Mouse (Mus musculus): ENCODE results near the gene Mri1. TPM values are rescaled to one million over a fixed set of nuclear protein-coding genes. Genes with fewer than 3 reads are reported as not detected.
A peak's percentile ranks its signal among the peaks of the same experiment; 100 is the strongest.

The Mri1 gene
- polyA plus RNA-seq, 1 experiment from 2014 or later = 55.0 TPM

- no peak for ATAC-seq (ENCODE audit: insufficient read depth, low FRiP score)
- Histone ChIP-seq H3K4me2 (ENCODE audit: low read depth, low read length) (no peak overlapping the region), H3K27me3 (ENCODE audit: control insufficient read depth, insufficient read depth, low read length) (no peaks in the 10 kb centered on the region), H3K4me3 (replicated peaks; ENCODE audit: low read length) (no peak overlapping the region), H3K9me3 (replicated peaks; ENCODE audit: control insufficient read depth, low read length) (no peaks in the 10 kb centered on the region), H3K4me1 (ENCODE audit: control insufficient read depth, insufficient read depth, low read length) (no peaks in the 10 kb centered on the region), H3K27ac (ENCODE audit: low read length) (no peak overlapping the region), H3K36me3 (ENCODE audit: control insufficient read depth, insufficient read depth, low read length) (no peaks in the 10 kb centered on the region), H3K9ac (ENCODE audit: low read length) (no peak overlapping the region)
- WGBS = 60% methylated on average over 1 of the region's 1 CpGs
Observed at GRCm38 (mm10) chr8:84276447-84276846, 19.3 kb upstream of the Mri1 start.

GRCm38 (mm10) chr8:84273968-84274367, 16.8 kb upstream of the Mri1 start:
- H3K36me3 ChIP-seq (ENCODE audit: control insufficient read depth, insufficient read depth, low read length) = no peaks in the 10 kb centered on the region
- H3K9ac ChIP-seq (ENCODE audit: low read length) = no peak overlapping the region
- no peak overlapping the region for H3K4me3 ChIP-seq (replicated peaks; ENCODE audit: low read length)
- no peaks in the 10 kb centered on the region for H3K9me3 ChIP-seq (replicated peaks; ENCODE audit: control insufficient read depth, low read length)
- H3K27me3 ChIP-seq (ENCODE audit: control insufficient read depth, insufficient read depth, low read length) = no peaks in the 10 kb centered on the region
- WGBS = 78% methylated on average over 3 of the region's 3 CpGs
- H3K4me2 ChIP-seq (ENCODE audit: low read depth, low read length) = no peak overlapping the region
- no peak for ATAC-seq (ENCODE audit: insufficient read depth, low FRiP score)
- H3K4me1 ChIP-seq (ENCODE audit: control insufficient read depth, insufficient read depth, low read length) = 0 out of 2 replicates have a peak, but pooled peaks cover 6% of the 10 kb centered on the region
- no peak overlapping the region for H3K27ac ChIP-seq (ENCODE audit: low read length)

GRCm38 (mm10) chr8:84272302-84272701, 15.2 kb upstream of the Mri1 start:
- WGBS = 81% methylated on average over 4 of the region's 4 CpGs
- H3K36me3 ChIP-seq (ENCODE audit: control insufficient read depth, insufficient read depth, low read length) = no peaks in the 10 kb centered on the region
- H3K4me2 ChIP-seq (ENCODE audit: low read depth, low read length) = no peak overlapping the region
- no peak overlapping the region for H3K4me3 ChIP-seq (replicated peaks; ENCODE audit: low read length)
- no peak overlapping the region for H3K9ac ChIP-seq (ENCODE audit: low read length)
- H3K27me3 ChIP-seq (ENCODE audit: control insufficient read depth, insufficient read depth, low read length) = no peaks in the 10 kb centered on the region
- no peaks in the 10 kb centered on the region for H3K9me3 ChIP-seq (replicated peaks; ENCODE audit: control insufficient read depth, low read length)
- no peak overlapping the region for H3K27ac ChIP-seq (ENCODE audit: low read length)
- ATAC-seq (ENCODE audit: insufficient read depth, low FRiP score) = no peak
- 0 out of 2 replicates have a peak, but pooled peaks cover 6% of the 10 kb centered on the region for H3K4me1 ChIP-seq (ENCODE audit: control insufficient read depth, insufficient read depth, low read length)

GRCm38 (mm10) chr8:84269950-84270773, 13.0 kb upstream of the Mri1 start, which contains the start of gene Ccdc130:
Gene Ccdc130 (minus strand): TSS chr8:84270380.
- Histone ChIP-seq H3K27me3 (ENCODE audit: control insufficient read depth, insufficient read depth, low read length) (no peaks in the 10 kb centered on the region), H3K4me2 (ENCODE audit: low read depth, low read length) (peak within 1 kb of the TSS; percentile 77), H3K9ac (ENCODE audit: low read length) (peak within 1 kb of the TSS; percentile 70), H3K9me3 (replicated peaks; ENCODE audit: control insufficient read depth, low read length) (no peaks in the 10 kb centered on the region), H3K36me3 (ENCODE audit: control insufficient read depth, insufficient read depth, low read length) (peaks cover 4% of the 10 kb centered on the region; the same call in 1 of the 2 replicates), H3K4me3 (replicated peaks; ENCODE audit: low read length) (peak within 1 kb of the TSS; percentile 58), H3K27ac (ENCODE audit: low read length) (peak within 1 kb of the TSS; percentile 39; the same call in 1 of the 2 replicates), H3K4me1 (ENCODE audit: control insufficient read depth, insufficient read depth, low read length) (0 out of 2 replicates have a peak, but pooled peaks cover 6% of the 10 kb centered on the region)
- WGBS = 1% methylated on average over 44 of the region's 44 CpGs
- peak; percentile 100 for ATAC-seq (ENCODE audit: insufficient read depth, low FRiP score)

- Histone ChIP-seq H3K9me3 (replicated peaks; ENCODE audit: control insufficient read depth, low read length) (no peaks in the 10 kb centered on the region), H3K27me3 (ENCODE audit: control insufficient read depth, insufficient read depth, low read length) (no peaks in the 10 kb centered on the region), H3K27ac (ENCODE audit: low read length) (no peak overlapping the region), H3K9ac (ENCODE audit: low read length) (no peak overlapping the region), H3K36me3 (ENCODE audit: control insufficient read depth, insufficient read depth, low read length) (peaks cover 26% of the 10 kb centered on the region), H3K4me1 (ENCODE audit: control insufficient read depth, insufficient read depth, low read length) (peaks cover 13% of the 10 kb centered on the region), H3K4me3 (replicated peaks; ENCODE audit: low read length) (no peak overlapping the region), H3K4me2 (ENCODE audit: low read depth, low read length) (no peak overlapping the region)
- ATAC-seq (ENCODE audit: insufficient read depth, low FRiP score) = no peak
- WGBS = 92% methylated on average over 4 of the region's 4 CpGs
Observed at GRCm38 (mm10) chr8:84261098-84261497, 4.0 kb upstream of the Mri1 start.

- Histone ChIP-seq H3K4me2 (ENCODE audit: low read depth, low read length) (peak overlapping the region; percentile 87), H3K9me3 (replicated peaks; ENCODE audit: control insufficient read depth, low read length) (no peaks in the 10 kb centered on the region), H3K36me3 (ENCODE audit: control insufficient read depth, insufficient read depth, low read length) (peaks cover 21% of the 10 kb centered on the region; the same call in 1 of the 2 replicates), H3K27ac (ENCODE audit: low read length) (peak overlapping the region; percentile 92), H3K4me3 (replicated peaks; ENCODE audit: low read length) (peak overlapping the region; percentile 73), H3K27me3 (ENCODE audit: control insufficient read depth, insufficient read depth, low read length) (no peaks in the 10 kb centered on the region), H3K9ac (ENCODE audit: low read length) (peak overlapping the region; percentile 86), H3K4me1 (ENCODE audit: control insufficient read depth, insufficient read depth, low read length) (peaks cover 17% of the 10 kb centered on the region)
- 11% methylated on average over 6 of the region's 6 CpGs for WGBS
- ATAC-seq (ENCODE audit: insufficient read depth, low FRiP score) = peak; percentile 65; the same call in 1 of the 2 replicates
Observed at GRCm38 (mm10) chr8:84256458-84256821, 686 bp downstream of the Mri1 start.

GRCm38 (mm10) chr8:84255858-84256257, 1.3 kb downstream of the Mri1 start:
- peak overlapping the region; percentile 86; the same call in 1 of the 2 replicates for H3K9ac ChIP-seq (ENCODE audit: low read length)
- H3K4me2 ChIP-seq (ENCODE audit: low read depth, low read length) = peak overlapping the region; percentile 87
- peaks cover 17% of the 10 kb centered on the region for H3K4me1 ChIP-seq (ENCODE audit: control insufficient read depth, insufficient read depth, low read length)
- ATAC-seq (ENCODE audit: insufficient read depth, low FRiP score) = no peak
- WGBS = 76% methylated on average over 3 of the region's 3 CpGs
- peak overlapping the region; percentile 92 for H3K27ac ChIP-seq (ENCODE audit: low read length)
- peak overlapping the region; percentile 73 for H3K4me3 ChIP-seq (replicated peaks; ENCODE audit: low read length)
- H3K9me3 ChIP-seq (replicated peaks; ENCODE audit: control insufficient read depth, low read length) = no peaks in the 10 kb centered on the region
- H3K27me3 ChIP-seq (ENCODE audit: control insufficient read depth, insufficient read depth, low read length) = no peaks in the 10 kb centered on the region
- peaks cover 26% of the 10 kb centered on the region; the same call in 1 of the 2 replicates for H3K36me3 ChIP-seq (ENCODE audit: control insufficient read depth, insufficient read depth, low read length)

GRCm38 (mm10) chr8:84249257-84250170, 7.6 kb downstream of the Mri1 start, which contains the start of gene D8Ertd738e:
Gene D8Ertd738e (minus strand): TSS chr8:84249719.
- peak; percentile 92 for ATAC-seq (ENCODE audit: insufficient read depth, low FRiP score)
- peak within 1 kb of the TSS; percentile 61 for H3K4me3 ChIP-seq (replicated peaks; ENCODE audit: low read length)
- H3K27ac ChIP-seq (ENCODE audit: low read length) = peak within 1 kb of the TSS; percentile 60
- H3K9me3 ChIP-seq (replicated peaks; ENCODE audit: control insufficient read depth, low read length) = no peaks in the 10 kb centered on the region
- H3K36me3 ChIP-seq (ENCODE audit: control insufficient read depth, insufficient read depth, low read length) = peaks cover 28% of the 10 kb centered on the region
- 3% methylated on average over 52 of the region's 52 CpGs for WGBS
- H3K4me1 ChIP-seq (ENCODE audit: control insufficient read depth, insufficient read depth, low read length) = no peaks in the 10 kb centered on the region
- H3K4me2 ChIP-seq (ENCODE audit: low read depth, low read length) = peak within 1 kb of the TSS; percentile 55
- no peaks in the 10 kb centered on the region for H3K27me3 ChIP-seq (ENCODE audit: control insufficient read depth, insufficient read depth, low read length)
- H3K9ac ChIP-seq (ENCODE audit: low read length) = peak within 1 kb of the TSS; percentile 80

All from stomach, embryonic 16.5 days (tissue).